Comparison of ENCODE assay signal across 12 mouse cellular contexts in the genomic region with DNA sequence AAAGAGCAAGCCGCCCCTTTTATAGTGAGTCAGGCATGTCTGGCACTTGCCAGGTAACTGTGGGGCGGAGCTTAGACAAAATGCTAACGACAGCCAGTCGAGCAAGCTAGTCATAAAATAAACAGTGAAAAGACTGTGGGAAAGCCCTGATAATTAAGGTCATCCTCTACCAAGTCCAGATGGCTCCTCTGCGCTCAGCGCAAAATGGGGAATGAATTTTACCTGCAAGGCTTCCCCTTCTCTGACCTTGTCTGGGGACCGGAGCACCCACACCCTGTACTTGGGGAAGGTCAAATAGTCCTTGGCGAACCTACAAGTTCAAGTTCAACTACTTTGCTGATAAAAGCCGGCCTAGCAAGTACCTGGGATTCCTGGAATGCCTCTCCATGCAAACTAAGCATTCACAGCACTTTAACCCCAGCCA. TPM values are rescaled to one million over a fixed set of nuclear protein-coding genes. Genes with fewer than 3 reads are reported as not detected.
DNase-seq lines count a peak whose midpoint lies in the region; ATAC-seq and TF ChIP-seq lines count a peak whose summit lies in the region.
"Had no signal": no experiment of that assay in that cellular context is flagged by ENCODE, and none has a peak within 500 bp of the region (broad histone marks: within the 10 kb centered on the region; RNA-seq: fewer than 3 reads in every experiment).

No protein-coding gene starts in this region.

- TF ChIP-seq CTCF in stomach, postnatal 0 days (IDR thresholded peaks at IDR 0.05; ENCODE audit: low read depth) = no peak
- TF ChIP-seq CTCF in midbrain, postnatal 0 days (IDR thresholded peaks at IDR 0.05) = no peak

- H3K27ac ChIP-seq in stomach, postnatal 0 days (replicated peaks) = peak overlapping the region; percentile 61
- no peak overlapping the region for H3K27ac ChIP-seq in midbrain, postnatal 0 days (ENCODE audit: low read depth, low read length)
- H3K27ac ChIP-seq: left cerebral cortex, adult 2 months; macrophage had no signal

- no peaks in the 10 kb centered on the region for H3K9me3 ChIP-seq in stomach, postnatal 0 days (ENCODE audit: control insufficient read depth, low read length)
- no peaks in the 10 kb centered on the region for H3K9me3 ChIP-seq in midbrain, postnatal 0 days (ENCODE audit: low read length)

- H3K4me3 ChIP-seq in stomach, postnatal 0 days (ENCODE audit: low read depth, low read length) = no peak overlapping the region
- no peak overlapping the region for H3K4me3 ChIP-seq in midbrain, postnatal 0 days (ENCODE audit: low read depth, low read length)
- H3K4me3 ChIP-seq: left cerebral cortex, adult 2 months had no signal

- ATAC-seq in stomach, postnatal 0 days (ENCODE audit: low FRiP score, low TSS enrichment) = peak; percentile 85
- no peak for ATAC-seq in midbrain, postnatal 0 days (ENCODE audit: low FRiP score)
- ATAC-seq: activated CD4-positive, CD25-positive, alpha-beta regulatory T cell, adult 4 months had no signal

- H3K36me3 ChIP-seq in stomach, postnatal 0 days (ENCODE audit: control insufficient read depth, insufficient read depth, low read length) = no peaks in the 10 kb centered on the region
- H3K36me3 ChIP-seq in midbrain, postnatal 0 days (ENCODE audit: insufficient read depth, low read length) = no peaks in the 10 kb centered on the region

- DNase-seq in cerebellum, postnatal 25 days = peak; percentile 9 to 13
- DNase-seq in cerebellum, postnatal 4 days (ENCODE audit: low spot score in 2 of 2) = no peak
- DNase-seq in brain, adult 2 months (ENCODE audit: low read depth, low spot score) = peak; percentile 8
- peak; percentile 71 to 76 for DNase-seq in lung, adult 18-20 months
- peak; percentile 80 for DNase-seq in stomach, postnatal 0 days (ENCODE audit: low spot score)
- DNase-seq in thymus, postnatal 4 days = no peak
- DNase-seq in testis, postnatal 10 days (ENCODE audit: low spot score) = no peak
- DNase-seq in midbrain, postnatal 0 days (ENCODE audit: low spot score) = no peak
- DNase-seq: heart, postnatal 4 days had no signal

- TF ChIP-seq EP300 in stomach, postnatal 0 days (optimal IDR thresholded peaks at IDR 0.05) = no peak

- no peak overlapping the region for H3K9ac ChIP-seq in stomach, postnatal 0 days (ENCODE audit: low read length)
- H3K9ac ChIP-seq in midbrain, postnatal 0 days (replicated peaks; ENCODE audit: low read length, poor library complexity, severe bottlenecking) = no peak overlapping the region

- no peaks in the 10 kb centered on the region for H3K27me3 ChIP-seq in stomach, postnatal 0 days (ENCODE audit: control insufficient read depth, insufficient read depth, low read length)
- H3K27me3 ChIP-seq in midbrain, postnatal 0 days (ENCODE audit: insufficient read depth, low read length) = no peaks in the 10 kb centered on the region

- no peak overlapping the region for H3K4me2 ChIP-seq in stomach, postnatal 0 days (replicated peaks; ENCODE audit: low read depth)
- H3K4me2 ChIP-seq in midbrain, postnatal 0 days (ENCODE audit: low read depth, low read length, poor library complexity, severe bottlenecking) = no peak overlapping the region

- no peaks in the 10 kb centered on the region for H3K4me1 ChIP-seq in stomach, postnatal 0 days (replicated peaks; ENCODE audit: control insufficient read depth, insufficient read depth)
- H3K4me1 ChIP-seq in midbrain, postnatal 0 days (ENCODE audit: insufficient read depth, low read length) = peaks cover 3% of the 10 kb centered on the region; the same call in 1 of the 2 replicates

- 49% methylated on average over 9 of the region's 9 CpGs for WGBS in stomach, postnatal 0 days
- 88% methylated on average over 9 of the region's 9 CpGs for WGBS in midbrain, postnatal 0 days

RNA-seq across cellular contexts. Expression of gene Dcbld1, which starts 44.6 kb away (rescaled TPM):
- polyA plus RNA-seq in stomach, postnatal 0 days (2015; fragmentation: Nextera tagmentation; extraction: Ambion mirVana) = 16.6 and 18.6 TPM in 2 replicates
- total RNA-seq in midbrain, postnatal 0 days (2014; rRNA removed) = 11.8 and 12.6 TPM in 2 replicates
- 19.3 and 20.5 TPM in 2 replicates for polyA plus RNA-seq in midbrain, postnatal 0 days (2015; fragmentation: Nextera tagmentation; extraction: Ambion mirVana)

Comparison
In these comparisons a context has a peak if more than half of its experiments do, and no peak if none do; other contexts are left out.
1. DNase-seq: peak in cerebellum, postnatal 25 days (2 of 2), brain, adult 2 months (single experiment), lung, adult 18-20 months (2 of 2) and stomach, postnatal 0 days (single experiment); none in cerebellum, postnatal 4 days (0 of 2), thymus, postnatal 4 days (single experiment), testis, postnatal 10 days (single experiment) and midbrain, postnatal 0 days (single experiment).